Mouse (Mus musculus) sigmoid colon, adult 10 weeks (tissue): ENCODE data around the gene Plekhg4. TPM values are rescaled to one million over a fixed set of nuclear protein-coding genes. Genes with fewer than 3 reads are reported as not detected.

ENCODE experiments used
- polyA plus RNA-seq: library from polyadenylated mRNA; stranded (reverse); fragments of 350-450 nt; fragmentation: Illumina TruSeq; extraction: RNeasy Lipid Tissue Mini Kit (QIAGEN cat#74804); gene quantifications from one replicate; pipeline ENCODE4 v1.2.3, GENCODE M21; 2014; ENCODE audit warnings: low read depth, low replicate concordance

The Plekhg4 gene
- polyA plus RNA-seq = not detected

GRCm38 (mm10) chr8:105373032-105373431, at the start of gene Plekhg4:
TSS of gene Plekhg4 (plus strand) at chr8:105373274.

GRCm38 (mm10) chr8:105326141-105326672, 46.9 kb upstream of the Plekhg4 start, which contains the start of the genes Lrrc29 and Tmem208:
TSS of gene Lrrc29 (minus strand) at chr8:105326278.
TSS of gene Tmem208 (plus strand) at chr8:105326354.

GRCm38 (mm10) chr8:105347428-105348221, 25.4 kb upstream of the Plekhg4 start, which contains the start of gene Fhod1:
TSS of gene Fhod1 (minus strand) at chr8:105347953.

GRCm38 (mm10) chr8:105348450-105349095, 24.5 kb upstream of the Plekhg4 start, which contains the start of gene Slc9a5:
TSS of gene Slc9a5 (plus strand) at chr8:105348843.

GRCm38 (mm10) chr8:105413391-105413790, 40.3 kb downstream of the Plekhg4 start, which contains the start of the genes Kctd19 and Lrrc36:
TSS of gene Kctd19 (minus strand) at chr8:105413502.
TSS of gene Lrrc36 (plus strand) at chr8:105413571.

Other genes starting within 250 kb of the Plekhg4 start
- not detected for gene Ces4a, start 241.5 kb upstream of the Plekhg4 start, polyA plus RNA-seq
- gene Cbfb, start 202.6 kb upstream of the Plekhg4 start, polyA plus RNA-seq = 162 TPM
- 30.6 TPM for gene D230025D16Rik, start 148.1 kb upstream of the Plekhg4 start, polyA plus RNA-seq
- gene B3gnt9, start 118.1 kb upstream of the Plekhg4 start, polyA plus RNA-seq = 3.5 TPM
- 5.3 TPM for gene Tradd, start 108.7 kb upstream of the Plekhg4 start, polyA plus RNA-seq
- gene Fbxl8, start 108.6 kb upstream of the Plekhg4 start, polyA plus RNA-seq = 0.28 TPM
- gene Hsf4, start 103.5 kb upstream of the Plekhg4 start, polyA plus RNA-seq = not detected
- 0.50 TPM for gene Nol3, start 97.1 kb upstream of the Plekhg4 start, polyA plus RNA-seq
- gene 4931428F04Rik, start 83.4 kb upstream of the Plekhg4 start, polyA plus RNA-seq = 1.3 TPM
- gene Exoc3l, start 77.2 kb upstream of the Plekhg4 start, polyA plus RNA-seq = not detected
- 9.1 TPM for gene E2f4, start 75.6 kb upstream of the Plekhg4 start, polyA plus RNA-seq
- 6.4 TPM for gene Elmo3, start 67.7 kb upstream of the Plekhg4 start, polyA plus RNA-seq
- 0.13 TPM for gene Lrrc29, start 47.0 kb upstream of the Plekhg4 start, polyA plus RNA-seq
- 10.0 TPM for gene Tmem208, start 46.9 kb upstream of the Plekhg4 start, polyA plus RNA-seq
- 0.28 TPM for gene Fhod1, start 25.3 kb upstream of the Plekhg4 start, polyA plus RNA-seq
- gene Slc9a5, start 24.4 kb upstream of the Plekhg4 start, polyA plus RNA-seq = 0.09 TPM
- not detected for gene Kctd19, start 40.2 kb downstream of the Plekhg4 start, polyA plus RNA-seq
- not detected for gene Lrrc36, start 40.3 kb downstream of the Plekhg4 start, polyA plus RNA-seq
- 1.1 TPM for gene Tppp3, start 98.3 kb downstream of the Plekhg4 start, polyA plus RNA-seq
- 3.8 TPM for gene Zdhhc1, start 123.6 kb downstream of the Plekhg4 start, polyA plus RNA-seq
- gene Hsd11b2, start 145.5 kb downstream of the Plekhg4 start, polyA plus RNA-seq = 68.5 TPM
- 23.0 TPM for gene Atp6v0d1, start 192.8 kb downstream of the Plekhg4 start, polyA plus RNA-seq
- gene Ripor1, start 232.0 kb downstream of the Plekhg4 start, polyA plus RNA-seq = 0.98 TPM